Mouse (Mus musculus) left cerebral cortex, postnatal 4 days (tissue): ENCODE measurements at regions not wholly inside any gene's neighbourhood (a gene's known extent, or its start where the extent isn't known, plus 50 kb on each side); places are given as distances from the start of the nearest gene placed in this dataset.
A peak's percentile ranks its signal among the peaks of the same experiment; 100 is the strongest.
"Not testable (repeated sequence)": the region's sequence is repeated elsewhere in the genome, so short reads cannot be mapped to it uniquely, and the experiment has no call there.

Experiments used
- DNase-seq: peaks from one replicate; pipeline ENCODE4 v3.0.0-alpha.2; 2022
- intact Hi-C: fragments of 180-260 bp; cut with DNase I; formaldehyde crosslinking; loops from one replicate; pipeline ENCODE4 v1.15.1; 2025

DNA sequence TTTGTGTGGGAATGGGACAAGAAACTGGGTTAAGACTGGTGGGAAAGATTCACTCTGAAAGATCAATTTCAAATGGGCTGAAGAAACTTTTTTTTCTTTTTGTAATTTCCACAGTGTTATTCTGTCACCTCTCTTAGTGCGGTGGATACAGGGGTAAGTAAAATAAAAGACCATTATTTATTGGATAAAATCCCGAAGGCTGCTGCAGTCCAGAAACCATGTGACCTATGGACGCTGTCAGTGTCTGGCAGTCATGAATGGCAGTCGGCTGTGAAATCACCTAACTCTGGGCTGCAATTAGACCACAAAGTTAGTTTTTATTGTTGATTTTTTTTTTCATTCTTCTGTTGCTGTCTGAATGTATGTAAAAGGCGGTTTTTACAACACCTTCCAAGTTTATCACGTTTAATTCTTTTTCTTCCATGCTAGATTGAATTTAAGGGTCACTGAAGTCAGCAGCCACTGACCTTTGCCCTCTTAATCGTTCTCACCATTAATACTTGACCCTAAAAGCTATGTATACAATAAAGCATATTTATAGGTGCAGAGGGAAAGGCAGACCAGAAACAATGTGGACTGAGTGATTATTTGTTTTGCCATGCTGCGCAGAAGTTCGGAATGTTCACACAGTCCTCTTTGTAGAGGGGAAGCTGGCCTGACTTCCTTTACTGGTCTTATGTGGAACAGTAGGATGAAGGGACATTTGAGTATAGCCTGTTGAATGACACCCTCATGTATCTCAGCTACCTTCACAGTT lies 182.7 kb downstream of the Bmp2 start:
- intact Hi-C loops, result no loop called here

DNA sequence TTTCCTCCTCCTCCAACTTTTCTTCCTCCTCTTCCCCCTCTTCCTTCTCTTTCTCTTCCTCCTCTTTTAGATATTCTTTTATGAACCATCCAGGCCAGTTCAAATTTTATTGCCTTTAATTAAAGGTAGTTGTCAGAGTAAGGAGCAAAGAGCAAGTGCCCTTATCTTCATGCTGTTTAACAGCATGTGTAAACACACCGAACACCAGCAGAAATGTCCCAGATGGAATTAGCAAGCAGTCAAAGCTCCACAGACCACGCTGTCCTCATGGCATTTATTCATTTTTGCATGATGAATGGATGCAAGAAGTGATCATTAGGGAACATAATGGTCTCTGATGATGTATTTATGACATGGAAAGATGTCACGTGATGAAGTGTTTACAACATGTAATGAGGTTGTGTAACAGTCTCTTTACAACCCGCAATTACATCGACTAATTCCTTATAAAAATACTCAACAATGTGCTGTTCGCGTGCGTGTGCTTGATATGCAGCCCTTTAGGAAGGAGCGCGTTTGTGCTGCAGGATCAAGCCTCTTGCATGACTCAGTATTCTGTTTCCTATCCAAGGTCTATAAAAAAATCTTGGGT lies 187.0 kb downstream of the Bmp2 start:
- DNase-seq, result no peak
- intact Hi-C loops, result no loop called here

More for the DNA sequence above, 182.7 kb downstream of the Bmp2 start:
- no peak for DNase-seq

DNA sequence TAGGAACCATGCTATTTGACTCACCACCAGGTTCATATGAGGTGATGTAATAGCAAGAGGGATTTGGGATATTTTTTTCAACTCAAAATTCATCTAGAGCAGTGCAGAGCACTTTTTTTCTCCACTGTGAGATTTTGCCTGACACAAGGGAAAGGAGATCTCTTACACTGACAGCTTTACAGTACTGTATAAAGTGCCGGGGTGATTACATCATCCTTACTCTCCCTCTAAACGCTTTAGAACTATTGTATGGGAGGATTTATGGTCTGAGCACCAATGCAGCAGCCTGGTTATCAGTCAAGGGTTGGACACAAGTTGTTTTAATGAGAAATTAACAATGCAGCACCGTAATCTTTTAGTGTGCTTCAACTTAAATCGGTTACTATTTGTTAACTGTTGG lies 196.5 kb downstream of the Bmp2 start:
- DNase-seq, result no peak
- intact Hi-C loops, result no loop called here

DNA sequence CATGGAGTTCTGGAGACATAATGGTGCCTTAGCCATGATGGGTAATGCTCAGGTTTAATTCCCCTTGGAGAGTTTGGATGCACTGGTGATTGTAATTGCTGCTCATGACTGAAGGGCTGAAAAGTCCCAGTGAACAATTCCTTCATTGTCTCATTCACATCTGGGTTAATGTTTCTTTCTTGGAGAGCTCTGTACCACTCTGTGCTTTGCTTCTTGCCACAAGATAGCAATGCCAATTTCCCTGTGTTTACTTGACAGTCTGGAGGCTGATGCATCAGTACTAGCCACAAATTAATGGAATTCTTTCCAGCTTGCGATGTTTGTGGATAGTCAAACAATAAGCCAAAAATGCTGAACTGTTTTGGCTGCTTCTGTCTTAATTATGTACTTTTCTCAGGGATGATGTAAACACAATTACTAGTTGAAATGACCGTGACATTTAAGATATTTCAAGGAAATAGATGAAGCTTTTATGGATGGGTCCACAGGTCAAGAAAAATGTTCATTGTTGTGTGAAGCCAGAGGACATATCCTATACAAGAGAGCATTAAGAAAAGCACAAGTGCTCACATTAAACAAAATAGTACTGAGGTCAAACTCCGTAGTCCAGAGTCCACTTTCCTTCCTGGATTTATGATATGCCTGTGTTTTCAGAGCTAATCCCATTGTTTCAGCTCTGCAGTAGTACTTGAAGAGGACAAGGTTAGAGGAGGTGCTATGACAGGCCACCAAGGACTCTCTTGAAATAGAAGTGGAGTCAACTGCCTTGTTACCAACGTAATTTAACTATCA lies 198.1 kb downstream of the Bmp2 start:
- DNase-seq, result no peak
- intact Hi-C loops, result no loop called here

DNA sequence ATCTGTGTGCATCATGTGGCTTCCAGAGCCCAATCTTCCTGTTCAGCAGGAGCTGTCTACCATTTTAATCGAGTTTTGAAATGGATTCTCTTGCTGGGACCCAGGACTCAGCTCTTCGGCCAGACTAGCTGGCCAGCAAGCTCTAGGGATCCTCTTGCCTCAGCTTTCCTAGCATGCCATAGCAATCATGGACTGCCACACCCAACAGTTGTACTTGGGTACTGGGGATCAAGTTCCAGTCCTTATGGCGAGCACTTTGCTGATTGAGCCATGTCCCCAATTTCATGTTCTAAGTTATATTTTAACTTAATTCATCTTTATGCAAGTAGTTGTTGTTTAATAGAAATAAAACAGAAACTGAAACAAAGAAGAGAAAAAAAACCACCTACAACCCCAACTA lies 202.1 kb downstream of the Bmp2 start:
- DNase-seq, result no peak
- intact Hi-C loops, result no loop called here

DNA sequence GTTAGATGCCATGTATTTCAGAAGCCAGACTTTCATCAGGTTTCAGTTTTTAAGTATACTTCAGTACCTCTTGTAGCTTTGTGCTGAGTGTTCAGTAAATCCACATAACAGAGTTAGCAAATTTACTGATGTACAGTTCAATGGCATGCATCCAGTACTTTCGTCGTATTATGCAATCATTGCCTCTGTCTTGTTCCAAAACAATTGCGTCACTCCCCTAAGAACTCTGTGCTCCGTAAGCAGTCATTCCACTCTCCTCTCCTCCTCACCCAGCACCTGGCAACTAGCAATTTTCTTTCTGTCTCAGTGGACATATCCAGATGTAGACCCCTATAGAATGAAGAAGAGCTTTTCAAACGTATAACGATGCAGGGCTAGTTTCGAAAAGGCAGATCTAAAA lies 209.5 kb downstream of the Bmp2 start:
- DNase-seq, result no peak
- intact Hi-C loops, result no loop called here

DNA sequence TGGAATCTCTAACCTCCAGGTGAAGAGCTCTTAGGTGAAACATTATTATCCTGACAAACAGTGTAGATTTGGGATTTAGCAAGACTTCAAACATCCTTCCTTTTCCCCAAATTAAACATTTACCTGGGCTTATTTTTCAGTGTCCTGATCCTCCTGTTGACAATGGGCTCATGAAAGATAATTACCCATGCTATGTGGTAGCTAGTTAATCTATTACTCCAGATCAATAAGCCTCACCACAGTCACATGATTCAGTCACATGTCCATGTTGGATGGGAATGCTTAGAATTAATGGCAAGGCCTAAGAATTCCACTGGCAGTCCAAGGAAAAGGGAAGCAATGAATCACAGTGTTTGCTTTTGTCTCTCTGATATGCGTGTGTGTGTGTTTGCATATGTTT lies 216.6 kb downstream of the Bmp2 start:
- intact Hi-C loops, result no loop called here
- no peak for DNase-seq

DNA sequence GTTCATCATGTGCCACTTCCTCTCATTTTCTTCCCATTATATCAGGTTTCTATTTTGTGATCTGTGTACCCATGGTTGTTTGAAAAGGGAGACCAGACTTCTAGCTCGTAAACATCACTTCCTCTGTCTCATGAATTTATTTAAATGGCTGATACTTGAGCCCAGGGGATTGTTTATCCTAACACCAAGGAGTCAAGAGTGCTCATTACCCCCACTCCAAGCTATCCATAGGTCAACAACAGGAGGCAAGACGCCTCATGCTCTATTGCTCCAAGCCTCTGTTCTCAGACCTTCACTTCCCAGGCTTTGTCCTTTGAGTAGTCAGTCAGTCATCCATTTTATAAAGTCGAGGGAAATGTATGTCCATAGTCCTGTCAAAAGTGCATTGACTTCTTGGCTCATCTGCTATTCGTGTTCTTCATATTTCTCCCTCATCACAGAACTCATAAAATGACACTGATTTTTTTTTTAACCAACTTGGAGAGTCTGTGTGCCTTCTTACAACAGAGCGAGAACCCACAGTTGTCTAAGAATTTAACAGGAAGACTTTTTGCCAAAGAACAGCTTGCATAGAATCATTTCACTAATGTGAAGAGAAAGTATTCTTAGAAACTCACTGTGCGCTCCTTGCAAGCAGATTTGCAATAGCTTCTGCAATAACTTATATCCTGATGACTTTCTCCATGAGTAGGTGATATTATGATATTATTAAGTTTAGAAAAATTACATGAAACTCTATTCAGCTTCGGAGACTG lies 231.8 kb downstream of the Bmp2 start:
- DNase-seq, result no peak
- intact Hi-C loops, result loop anchor here (10.0 kb wide), 1 partner anchor 701 kb away; no protein-coding TSS in a partner anchor

DNA sequence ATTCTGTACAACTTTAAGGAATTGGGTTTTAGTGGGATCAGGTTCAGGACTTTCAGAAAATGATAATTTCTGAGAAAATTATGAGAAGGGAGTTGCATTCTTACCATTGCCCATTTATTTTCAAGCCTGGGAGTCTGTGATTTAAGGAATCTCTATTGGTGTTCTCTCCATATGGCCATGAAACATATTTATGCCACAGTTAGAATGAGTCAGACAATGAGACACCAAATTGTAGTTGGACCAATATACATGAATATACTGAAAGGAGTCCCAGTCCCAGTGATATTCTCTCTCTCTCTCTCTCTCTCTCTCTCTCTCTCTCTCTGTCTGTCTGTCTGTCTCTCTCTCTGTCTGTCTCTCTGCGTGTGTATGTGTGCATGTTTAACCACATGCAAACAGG lies 239.1 kb downstream of the Bmp2 start:
- intact Hi-C loops, result loop anchor here (10.0 kb wide), 1 partner anchor 224 kb away; no protein-coding TSS in a partner anchor
- DNase-seq, result no peak

DNA sequence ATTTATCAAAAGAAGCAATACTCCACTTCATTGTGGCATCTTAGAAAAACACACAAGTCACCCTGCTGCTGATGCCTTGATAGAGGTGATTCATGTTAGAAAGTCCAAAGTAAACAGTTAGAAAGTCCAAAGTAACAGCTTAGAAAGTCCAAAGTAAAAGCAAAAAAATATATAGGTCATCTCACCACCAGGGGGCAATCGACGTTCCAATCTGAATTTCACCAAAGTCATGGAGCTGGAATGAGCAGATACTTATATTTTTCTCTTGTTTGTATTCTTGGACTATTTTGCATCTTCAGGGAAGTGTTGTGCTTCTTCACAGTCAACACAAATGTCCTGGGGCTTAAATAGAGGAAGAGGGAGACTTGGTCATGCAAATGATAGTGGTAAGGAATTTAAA lies 241.3 kb downstream of the Bmp2 start:
- peak; percentile 12 for DNase-seq
- intact Hi-C loops, result loop anchor here (10.0 kb wide), 1 partner anchor 222 kb away; no protein-coding TSS in a partner anchor

DNA sequence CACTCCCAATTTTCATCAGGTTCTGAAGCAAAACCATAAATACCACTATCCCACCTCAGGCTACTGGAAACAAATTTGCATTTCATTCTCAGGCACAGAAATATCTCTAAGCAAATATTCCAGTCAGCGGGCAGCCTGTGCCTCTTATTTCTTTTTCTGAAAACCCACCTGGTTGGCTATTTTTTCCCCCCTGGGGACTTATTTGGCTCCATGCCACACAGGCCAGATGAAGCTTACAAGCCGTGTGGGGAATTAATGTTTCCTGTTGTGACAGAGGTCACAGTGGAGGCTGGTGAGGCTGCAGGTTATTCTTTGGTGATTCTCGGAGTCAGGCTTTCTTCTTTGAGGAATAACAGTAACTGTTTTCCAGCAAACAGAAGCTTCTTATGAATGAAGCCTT lies 250.7 kb downstream of the Bmp2 start:
- DNase-seq, result peak; percentile 10
- intact Hi-C loops, result no loop called here

DNA sequence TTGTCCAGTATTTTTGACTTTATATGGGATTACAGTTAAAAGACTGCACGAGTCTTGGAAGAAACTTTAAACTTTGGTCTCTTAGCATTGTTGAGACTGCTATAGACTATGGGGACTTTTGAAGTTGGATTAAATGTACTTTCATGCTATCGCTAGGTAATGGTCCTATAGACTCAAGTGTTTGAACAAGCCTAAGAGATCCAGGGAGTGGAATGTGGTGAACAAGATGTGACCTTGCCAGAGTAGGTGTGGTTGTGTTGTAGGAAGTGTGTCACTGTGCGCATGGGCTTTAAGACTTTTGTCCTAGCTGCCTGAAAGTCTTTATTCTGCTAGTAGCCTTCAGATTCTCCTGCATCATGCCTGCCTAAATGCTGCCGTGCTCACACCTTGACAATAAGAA lies 269.5 kb downstream of the Bmp2 start:
- intact Hi-C loops, result no loop called here

DNA sequence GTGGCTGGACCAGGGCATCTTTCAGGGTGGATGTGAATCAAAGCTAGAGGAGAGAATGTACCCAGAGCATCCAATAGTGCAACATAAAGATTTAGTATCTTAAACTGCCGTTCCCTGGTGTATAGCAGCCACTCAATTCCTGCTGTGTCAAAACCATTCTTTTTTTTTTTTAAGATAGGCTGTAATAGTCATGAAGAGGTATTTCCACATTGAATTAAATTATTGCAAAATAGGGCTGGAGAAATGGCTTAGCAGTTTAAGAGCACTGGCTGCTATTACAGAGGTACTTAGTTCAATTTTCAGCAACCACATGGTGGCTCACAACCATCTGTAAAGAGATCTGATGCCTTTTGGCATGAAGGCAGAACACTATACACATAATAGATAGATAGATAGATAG lies 277.4 kb downstream of the Bmp2 start:
- DNase-seq, result no peak
- intact Hi-C loops, result no loop called here

More for the DNA sequence above, 269.5 kb downstream of the Bmp2 start:
- no peak for DNase-seq

DNA sequence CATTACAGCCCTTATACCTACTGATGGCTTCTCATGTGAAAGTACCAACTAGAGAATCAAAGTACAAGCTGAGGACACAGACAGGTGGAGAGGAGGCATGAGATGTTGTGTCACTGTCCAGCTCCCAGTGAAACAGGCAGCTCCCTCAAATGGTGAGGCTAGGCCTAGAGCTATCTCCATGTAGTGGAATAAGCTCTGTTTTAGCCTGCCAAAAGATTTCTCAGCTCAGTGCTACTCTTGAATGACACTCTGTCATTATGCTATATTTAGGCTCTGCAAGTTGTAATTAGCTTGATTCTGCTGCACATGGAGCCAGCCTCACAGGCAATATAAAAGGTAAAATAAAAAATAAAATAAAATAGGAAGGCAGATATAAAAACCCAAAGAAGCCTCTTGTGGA lies 298.5 kb downstream of the Bmp2 start:
- no peak for DNase-seq

DNA sequence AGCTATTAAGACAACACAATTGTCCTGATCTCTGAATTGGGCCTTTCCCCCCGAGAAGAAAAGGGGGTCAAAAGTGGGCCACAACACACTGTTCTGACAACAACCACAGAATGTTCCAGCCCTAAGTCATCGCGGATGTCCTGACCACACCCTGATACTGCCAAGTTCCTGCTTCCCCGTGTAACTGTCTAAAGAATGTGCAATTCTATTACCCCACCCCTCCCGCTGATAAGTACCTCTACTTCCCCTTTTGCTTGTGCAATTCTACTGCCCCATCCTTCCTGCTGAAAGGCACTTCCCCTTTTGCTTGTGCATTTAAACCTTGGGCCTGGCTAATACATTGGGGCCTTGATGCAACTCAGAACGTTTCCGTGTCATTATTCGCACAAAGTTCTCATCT lies 323.0 kb downstream of the Bmp2 start:
- intact Hi-C loops, DNase-seq: not testable (repeated sequence)

More for the DNA sequence above, 298.5 kb downstream of the Bmp2 start:
- intact Hi-C loops, result no loop called here

DNA sequence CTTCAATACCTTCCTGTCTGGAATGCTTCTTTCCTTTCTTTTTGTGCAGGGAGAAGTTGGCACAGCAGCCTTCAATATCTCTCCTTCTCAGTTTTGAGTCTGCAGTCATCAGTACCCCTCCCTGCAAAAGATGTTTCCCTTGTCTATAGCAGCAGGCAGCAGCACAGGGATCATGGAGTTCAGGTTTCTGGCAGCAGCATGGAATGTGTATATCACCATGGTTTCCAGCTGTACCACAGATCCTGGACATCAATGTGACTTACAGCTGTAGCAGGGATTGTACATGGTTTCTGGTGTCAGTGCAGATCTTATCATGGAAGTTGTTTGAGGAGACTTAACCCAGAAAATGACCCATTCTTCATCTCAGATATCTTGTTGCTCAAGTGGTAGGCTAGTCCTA lies 331.7 kb downstream of the Bmp2 start:
- DNase-seq, result no peak
- intact Hi-C loops, result no loop called here

DNA sequence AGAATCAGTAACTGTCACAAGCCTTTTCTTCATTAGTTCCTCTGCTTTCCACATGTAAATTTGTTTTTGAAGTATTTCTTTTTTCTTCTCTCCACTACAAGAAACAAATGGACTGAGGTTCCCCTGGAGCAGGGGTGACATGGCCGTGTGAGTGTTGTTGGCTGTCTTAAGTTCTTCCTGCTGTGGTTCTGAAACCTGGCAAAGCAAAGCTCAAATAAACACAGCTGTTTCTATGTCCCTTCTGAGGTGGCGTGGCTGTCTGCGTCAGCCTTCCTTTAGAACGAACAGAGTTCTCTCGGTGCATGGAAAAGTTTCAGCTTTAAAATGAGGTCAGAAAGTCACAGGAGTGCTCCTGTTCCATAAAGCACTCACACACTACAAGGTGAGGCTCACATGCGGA lies 354.3 kb downstream of the Bmp2 start:
- intact Hi-C loops, result no loop called here
- DNase-seq, result no peak
